Mouse (Mus musculus): ENCODE data around the gene Rdh1. TPM values are rescaled to one million over a fixed set of nuclear protein-coding genes. Genes with fewer than 3 reads are reported as not detected.

Gene Rdh1
- total RNA-seq, 2 experiments from 2014 or later: 0.12 to 0.14 TPM

Other genes starting within 250 kb of the Rdh1 start
- 1 to 10 TPM; 4.1 to 6.7 TPM for gene Ndufa4l2, start 244.8 kb upstream of the Rdh1 start, total RNA-seq (2021)
- 10 to 100 TPM; 29.5 to 31.8 TPM for gene Shmt2, start 237.3 kb upstream of the Rdh1 start, total RNA-seq (2021)
- 1 to 10 TPM; 1.9 to 2.1 TPM for gene Nxph4, start 225.2 kb upstream of the Rdh1 start, total RNA-seq (2021)
- 100 to 1,000 TPM; 259 to 316 TPM for gene Lrp1, start 138.6 kb upstream of the Rdh1 start, total RNA-seq (2021)
- 1 to 10 TPM; 4.1 to 7.2 TPM for gene Stat6, start 116.7 kb upstream of the Rdh1 start, total RNA-seq (2021)
- gene Nemp1, start 92.8 kb upstream of the Rdh1 start, total RNA-seq (2021): 1 to 10 TPM; 5.8 TPM
- gene Nab2, start 91.2 kb upstream of the Rdh1 start, total RNA-seq (2021): 10 to 100 TPM; 43.0 to 46.0 TPM
- gene Myo1a, start 54.6 kb upstream of the Rdh1 start, total RNA-seq (2021): 1 to 10 TPM in 1 of 2 experiments, under 1 TPM in 1; 0.66 to 1.0 TPM
- 1 to 10 TPM; 4.2 to 5.0 TPM for gene Tac2, start 35.2 kb upstream of the Rdh1 start, total RNA-seq (2021)
- gene Zbtb39, start 20.2 kb upstream of the Rdh1 start, total RNA-seq (2021): 10 to 100 TPM in 1 of 2 experiments, 1 to 10 TPM in 1; 9.9 to 10.1 TPM
- 1 to 10 TPM in 1 of 2 experiments, under 1 TPM in 1; 0.74 to 1.4 TPM for gene Gpr182, start 8.0 kb upstream of the Rdh1 start, total RNA-seq (2021)
- gene Rdh16f1, start 66 bp downstream of the Rdh1 start, total RNA-seq (2021): under 1 TPM in 1 of 2 experiments, not detected in 1; 0.42 TPM
- gene Rdh9, start 16.7 kb downstream of the Rdh1 start, total RNA-seq (2021): under 1 TPM in 1 of 2 experiments, not detected in 1; 0.47 TPM
- under 1 TPM; 0.10 to 0.16 TPM for gene Rdh16, start 41.4 kb downstream of the Rdh1 start, total RNA-seq (2021)
- not detected for gene Rdh19, start 90.2 kb downstream of the Rdh1 start, total RNA-seq (2021)
- not detected for gene Rdh16f2, start 106.8 kb downstream of the Rdh1 start, total RNA-seq (2021)
- not detected for gene Rdh7, start 129.1 kb downstream of the Rdh1 start, total RNA-seq (2021)
- gene Sdr9c7, start 138.8 kb downstream of the Rdh1 start, total RNA-seq (2021): not detected
- gene Hsd17b6, start 247.9 kb downstream of the Rdh1 start, total RNA-seq (2021): not detected